8 mouse cellular contexts compared by ENCODE assay signal in the genomic region with DNA sequence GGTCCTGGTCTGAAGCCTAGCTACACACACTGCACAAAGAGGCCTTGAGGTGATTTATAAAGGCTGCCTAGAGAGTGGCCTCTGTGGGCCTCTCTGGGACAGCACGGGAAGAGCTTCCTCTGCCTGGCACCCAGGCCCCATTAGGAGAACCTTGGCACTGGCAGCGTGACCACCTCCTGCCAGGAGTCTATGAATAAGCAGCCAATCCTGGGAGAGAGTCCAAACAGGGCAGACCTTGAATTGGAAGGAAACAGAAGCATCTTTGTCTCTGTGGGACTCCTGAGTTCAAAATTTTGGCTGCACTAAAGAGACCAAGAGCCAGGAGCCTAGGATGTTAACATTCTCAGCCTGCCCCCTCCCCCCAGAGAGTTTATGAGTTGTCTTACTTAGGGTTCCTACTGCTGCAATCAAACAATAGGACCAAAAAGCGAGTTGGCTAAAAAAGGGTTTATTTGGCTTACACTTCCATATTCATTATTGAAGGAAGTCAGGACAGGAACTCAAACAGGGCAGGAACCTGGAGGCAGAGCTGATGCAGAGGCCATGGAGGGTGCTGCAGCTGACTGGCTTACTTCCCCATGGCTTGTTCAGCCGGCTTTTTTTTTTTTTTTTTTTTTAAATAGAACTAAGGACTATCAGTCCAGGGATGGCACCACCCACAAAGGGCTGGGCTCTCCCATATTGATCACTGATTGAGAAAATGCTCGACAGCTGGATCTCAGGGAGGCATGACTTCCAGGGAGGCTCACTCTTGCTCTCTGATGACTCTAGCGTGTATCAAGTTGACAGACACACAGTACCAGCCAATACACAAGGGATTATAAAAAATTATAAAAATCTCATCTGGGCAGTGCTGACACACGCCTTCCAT. TPM values are rescaled to one million over a fixed set of nuclear protein-coding genes. Genes with fewer than 3 reads are reported as not detected.
DNase-seq lines count a peak whose midpoint lies in the region; ATAC-seq lines count a peak whose summit lies in the region.

No protein-coding gene starts in this region.

- no peaks in the 10 kb centered on the region for H3K36me3 ChIP-seq in kidney, embryonic 16.5 days (ENCODE audit: insufficient read depth, low read length)
- H3K36me3 ChIP-seq in forebrain, embryonic 15.5 days, result no peaks in the 10 kb centered on the region
- no peaks in the 10 kb centered on the region for H3K36me3 ChIP-seq in hindbrain, embryonic 14.5 days (replicated peaks; ENCODE audit: control insufficient read depth, insufficient read depth)
- no peaks in the 10 kb centered on the region for H3K36me3 ChIP-seq in limb, embryonic 15.5 days

- WGBS in kidney, embryonic 16.5 days, result 66% methylated on average over 7 of the region's 7 CpGs
- 33% methylated on average over 7 of the region's 7 CpGs for WGBS in forebrain, embryonic 15.5 days
- WGBS in hindbrain, embryonic 14.5 days, result 43% methylated on average over 7 of the region's 7 CpGs
- WGBS in limb, embryonic 15.5 days, result 58% methylated on average over 7 of the region's 7 CpGs

- H3K27me3 ChIP-seq in kidney, embryonic 16.5 days (ENCODE audit: insufficient read depth, low read length), result no peaks in the 10 kb centered on the region
- H3K27me3 ChIP-seq in forebrain, embryonic 15.5 days, result no peaks in the 10 kb centered on the region
- H3K27me3 ChIP-seq in hindbrain, embryonic 14.5 days (ENCODE audit: control insufficient read depth, insufficient read depth, low read length), result no peaks in the 10 kb centered on the region
- H3K27me3 ChIP-seq in limb, embryonic 15.5 days, result no peaks in the 10 kb centered on the region

- no peak overlapping the region for H3K9ac ChIP-seq in kidney, embryonic 16.5 days (replicated peaks; ENCODE audit: low read length)
- H3K9ac ChIP-seq in forebrain, embryonic 15.5 days (replicated peaks), result no peak overlapping the region
- no peak overlapping the region for H3K9ac ChIP-seq in hindbrain, embryonic 14.5 days
- no peak overlapping the region for H3K9ac ChIP-seq in limb, embryonic 15.5 days

- H3K4me2 ChIP-seq in kidney, embryonic 16.5 days (replicated peaks; ENCODE audit: low read depth, low read length), result no peak overlapping the region
- H3K4me2 ChIP-seq in forebrain, embryonic 15.5 days (replicated peaks), result no peak overlapping the region
- H3K4me2 ChIP-seq in hindbrain, embryonic 14.5 days (replicated peaks), result no peak overlapping the region
- no peak overlapping the region for H3K4me2 ChIP-seq in limb, embryonic 15.5 days

- H3K9me3 ChIP-seq in kidney, embryonic 16.5 days (ENCODE audit: low read length), result no peaks in the 10 kb centered on the region
- H3K9me3 ChIP-seq in forebrain, embryonic 15.5 days, result no peaks in the 10 kb centered on the region
- no peaks in the 10 kb centered on the region for H3K9me3 ChIP-seq in hindbrain, embryonic 14.5 days (ENCODE audit: control insufficient read depth, low read length)
- H3K9me3 ChIP-seq in limb, embryonic 15.5 days, result no peaks in the 10 kb centered on the region

- H3K4me3 ChIP-seq in kidney, embryonic 16.5 days (ENCODE audit: low read length), result no peak overlapping the region
- H3K4me3 ChIP-seq in forebrain, embryonic 15.5 days, result no peak overlapping the region
- H3K4me3 ChIP-seq in hindbrain, embryonic 14.5 days (replicated peaks; ENCODE audit: low read length), result no peak overlapping the region
- no peak overlapping the region for H3K4me3 ChIP-seq in limb, embryonic 15.5 days

- ATAC-seq in kidney, embryonic 16.5 days (ENCODE audit: low FRiP score, low TSS enrichment), result no peak
- peak; percentile 87 for ATAC-seq in forebrain, embryonic 15.5 days (replicated peaks)
- peak; percentile 88 for ATAC-seq in hindbrain, embryonic 14.5 days (ENCODE audit: low FRiP score)
- ATAC-seq in limb, embryonic 15.5 days (ENCODE audit: insufficient number of reproducible peaks, low FRiP score, low TSS enrichment, low read depth), result peak; percentile 85

- H3K27ac ChIP-seq in kidney, embryonic 16.5 days (ENCODE audit: low read length), result no peak overlapping the region; the same call in 1 of the 2 replicates
- H3K27ac ChIP-seq in forebrain, embryonic 15.5 days (replicated peaks), result peak overlapping the region; percentile 75
- peak overlapping the region; percentile 44 for H3K27ac ChIP-seq in hindbrain, embryonic 14.5 days
- H3K27ac ChIP-seq in limb, embryonic 15.5 days, result peak overlapping the region; percentile 78

- peak; percentile 84 for DNase-seq in kidney, adult 11 months
- peak; percentile 92 for DNase-seq in adrenal gland, postnatal 14 days
- peak; percentile 68 for DNase-seq in hindbrain, embryonic 14.5 days (ENCODE audit: low spot score)
- DNase-seq in yolk sac, embryonic 10.5 days (ENCODE audit: low spot score), result no peak
- no peak for DNase-seq in lung, adult 18-20 months

- H3K4me1 ChIP-seq in kidney, embryonic 16.5 days (ENCODE audit: insufficient read depth, low read length), result peaks cover 26% of the 10 kb centered on the region
- H3K4me1 ChIP-seq in forebrain, embryonic 15.5 days, result peaks cover 36% of the 10 kb centered on the region
- H3K4me1 ChIP-seq in hindbrain, embryonic 14.5 days (replicated peaks; ENCODE audit: control insufficient read depth, insufficient read depth, low read length), result peaks cover 13% of the 10 kb centered on the region; the same call in 1 of the 2 replicates
- H3K4me1 ChIP-seq in limb, embryonic 15.5 days, result peaks cover 41% of the 10 kb centered on the region

RNA-seq across cellular contexts. Expression of a gene that starts 9.5 kb away (rescaled TPM):
- 1,990 and 2,045 TPM in 2 replicates for polyA plus RNA-seq in kidney, embryonic 16.5 days (2015; fragmentation: Nextera tagmentation; extraction: Ambion mirVana)
- total RNA-seq in adrenal gland, postnatal 14 days (2021), result 426 and 444 TPM in 2 replicates
- polyA plus RNA-seq in forebrain, embryonic 15.5 days (2015; fragmentation: Nextera tagmentation; extraction: Ambion mirVana), result 953 and 957 TPM in 2 replicates
- polyA plus RNA-seq in hindbrain, embryonic 14.5 days (2014; fragmentation: Nextera tagmentation; extraction: Ambion mirVana), result 955 and 1,038 TPM in 2 replicates
- polyA plus RNA-seq in limb, embryonic 15.5 days (2015; fragmentation: Nextera tagmentation; extraction: Ambion mirVana), result 1,599 and 1,772 TPM in 2 replicates

RNA-seq across cellular contexts. Expression of a gene that starts 25.9 kb away (rescaled TPM):
- 0.29 TPM in 1 of 2 replicates, not detected in the other for polyA plus RNA-seq in kidney, embryonic 16.5 days (2015; fragmentation: Nextera tagmentation; extraction: Ambion mirVana)
- total RNA-seq in adrenal gland, postnatal 14 days (2021), result 0.44 TPM in 1 of 2 replicates, not detected in the other
- polyA plus RNA-seq in forebrain, embryonic 15.5 days (2015; fragmentation: Nextera tagmentation; extraction: Ambion mirVana), result not detected in 2 replicates
- polyA plus RNA-seq in hindbrain, embryonic 14.5 days (2014; fragmentation: Nextera tagmentation; extraction: Ambion mirVana), result not detected in 2 replicates
- 0.20 and 0.50 TPM in 2 replicates for polyA plus RNA-seq in limb, embryonic 15.5 days (2015; fragmentation: Nextera tagmentation; extraction: Ambion mirVana)

RNA-seq across cellular contexts. Expression of a gene that starts 54.4 kb away (rescaled TPM):
- polyA plus RNA-seq in kidney, embryonic 16.5 days (2015; fragmentation: Nextera tagmentation; extraction: Ambion mirVana), result 30.7 and 40.6 TPM in 2 replicates
- total RNA-seq in adrenal gland, postnatal 14 days (2021), result 108 and 131 TPM in 2 replicates
- 26.6 and 32.0 TPM in 2 replicates for polyA plus RNA-seq in forebrain, embryonic 15.5 days (2015; fragmentation: Nextera tagmentation; extraction: Ambion mirVana)
- 44.4 and 46.8 TPM in 2 replicates for polyA plus RNA-seq in hindbrain, embryonic 14.5 days (2014; fragmentation: Nextera tagmentation; extraction: Ambion mirVana)
- 18.4 and 19.7 TPM in 2 replicates for polyA plus RNA-seq in limb, embryonic 15.5 days (2015; fragmentation: Nextera tagmentation; extraction: Ambion mirVana)

Comparison
In these comparisons a context has a peak if more than half of its experiments do, and no peak if none do; other contexts are left out.
1. DNase-seq: peak in kidney, adult 11 months (single experiment), adrenal gland, postnatal 14 days (single experiment) and hindbrain, embryonic 14.5 days (single experiment); none in yolk sac, embryonic 10.5 days (single experiment) and lung, adult 18-20 months (0 of 2).